Mouse (Mus musculus) monocyte, adult 5-6 weeks (primary cell): ENCODE data around the gene Rxfp2. TPM values are rescaled to one million over a fixed set of nuclear protein-coding genes. Genes with fewer than 3 reads are reported as not detected.

Experiments used
- ATAC-seq: fragments of 153-309, 156-312 bp; replicated peaks from 2 replicates; pipeline ENCODE4 v1.8.0; 2017; ENCODE audit warnings: mild to moderate bottlenecking; ENCODE audit not compliant: low TSS enrichment, insufficient number of reproducible peaks, severe bottlenecking, poor library complexity, low FRiP score
- total RNA-seq: library from RNA; stranded (forward); fragments of 200-1000, 200-491, 200-594 nt; gene quantifications from 3 replicates; pipeline ENCODE4 v1.2.3, GENCODE M21; 2017

Rxfp2 gene
- total RNA-seq, 1 experiment from 2014 or later, result not detected

DNA sequence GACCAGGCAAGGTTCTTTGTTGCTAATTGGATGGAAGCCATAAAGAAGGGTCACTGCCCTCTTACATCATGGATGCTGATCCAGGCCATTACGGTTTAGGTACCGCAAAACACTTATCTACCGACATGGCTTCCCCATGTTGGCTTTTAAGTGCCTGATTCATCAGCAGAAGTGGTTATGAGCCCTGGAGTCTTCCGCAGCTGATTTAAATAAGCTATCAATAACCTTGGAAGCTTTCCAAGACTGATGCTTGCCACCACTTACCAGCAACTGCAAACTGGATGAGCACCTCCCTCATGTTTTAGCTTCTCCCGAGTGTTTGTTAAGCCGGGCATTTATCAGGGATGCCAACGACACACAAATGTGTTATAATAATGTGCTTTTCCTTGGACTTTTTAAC is 112.7 kb downstream of the Rxfp2 start:
- no peak for ATAC-seq

Other genes starting within 250 kb of the Rxfp2 start
- gene Fry, start 100.0 kb downstream of the Rxfp2 start, total RNA-seq, result 41.4 to 79.7 TPM (median 51.4 TPM) in 3 replicates